Mouse (Mus musculus) lung, adult 2 months (tissue): ENCODE measurements around the gene Syce1. TPM values are rescaled to one million over a fixed set of nuclear protein-coding genes. Genes with fewer than 3 reads are reported as not detected.

Source experiments
- DNase-seq: peaks from one replicate; pipeline ENCODE4 v3.0.0; 2022
- H3K4me1 ChIP-seq: fragments of 200-500 bp; 2 replicates; pipeline ENCODE4 v1.6.1; 2011; ENCODE audit warnings: low read length; ENCODE audit not compliant: control insufficient read depth, insufficient read depth
- H3K4me3 ChIP-seq: fragments of 200-500 bp; replicated peaks from 2 replicates; pipeline ENCODE3; 2011; ENCODE audit warnings: low read depth, mild to moderate bottlenecking, control low read depth, low read length; ENCODE audit errors: extremely low read depth
- CTCF ChIP-seq: fragments of 200-500 bp; IDR thresholded peaks from 2 replicates; pipeline ENCODE4 v1.5.1; 2011; ENCODE audit warnings: mild to moderate bottlenecking, low read length, control low read depth; ENCODE audit not compliant: insufficient read depth
- POLR2A ChIP-seq: fragments of 200-500 bp; IDR thresholded peaks from 2 replicates; pipeline ENCODE4 v1.6.1; 2011; ENCODE audit warnings: low read depth, mild to moderate bottlenecking, control low read depth, low read length, borderline replicate concordance; ENCODE audit errors: extremely low read depth
- WGBS: fragments of 180-500 bp; shearing (Covaris S2); methylation state at CpG from one replicate; pipeline ENCODE4 v1.1.7; 2018; 5-methylcytosine and 5-hydroxymethylcytosine counted together
- polyA plus RNA-seq: library from polyadenylated mRNA; depleted of rRNA; stranded (reverse); fragments of >200 nt; gene quantifications from 2 replicates; pipeline ENCODE4 v1.2.3, GENCODE M21; 2012; rRNA removed

Syce1 gene
- polyA plus RNA-seq, 1 experiment: 0.45 TPM

GRCm38 (mm10) chr7:140748116-140748826 lies 39.4 kb downstream of the Syce1 start:
- Histone ChIP-seq H3K4me3 (no peak overlapping the region), H3K4me1 (no peaks in the 10 kb centered on the region)
- no peak for DNase-seq
- TF ChIP-seq CTCF (no peak), POLR2A (no peak)
- WGBS: 69% methylated on average over 6 of the region's 6 CpGs

GRCm38 (mm10) chr7:140747402-140747801 lies 40.2 kb downstream of the Syce1 start:
- H3K4me1 ChIP-seq: no peaks in the 10 kb centered on the region
- no peak for TF ChIP-seq CTCF
- DNase-seq: no peak
- 80% methylated on average over 3 of the region's 3 CpGs for WGBS
- H3K4me3 ChIP-seq: no peak overlapping the region

- no peak overlapping the region for H3K4me3 ChIP-seq
- no peak for DNase-seq
- TF ChIP-seq CTCF: no peak
- no peak for TF ChIP-seq POLR2A
- no peaks in the 10 kb centered on the region for H3K4me1 ChIP-seq
- 64% methylated on average over 2 of the region's 2 CpGs for WGBS
Observed at GRCm38 (mm10) chr7:140733162-140733561, 54.5 kb downstream of the Syce1 start.

Other genes with a start within 250 kb of the Syce1 start
- gene Olfr538, start 220.0 kb downstream of the Syce1 start, polyA plus RNA-seq: not detected in 2 replicates
- gene Olfr46, start 186.6 kb downstream of the Syce1 start, polyA plus RNA-seq: not detected in 2 replicates
- not detected in 2 replicates for gene Olfr61, start 158.9 kb downstream of the Syce1 start, polyA plus RNA-seq
- not detected in 2 replicates for gene Olfr53, start 141.4 kb downstream of the Syce1 start, polyA plus RNA-seq
- not detected in 2 replicates for gene Olfr539, start 127.9 kb downstream of the Syce1 start, polyA plus RNA-seq
- gene Olfr45, start 105.9 kb downstream of the Syce1 start, polyA plus RNA-seq: not detected in 2 replicates
- gene Olfr541, start 90.6 kb downstream of the Syce1 start, polyA plus RNA-seq: not detected in 2 replicates
- gene Cyp2e1, start 24.1 kb downstream of the Syce1 start, polyA plus RNA-seq: 6.4 and 16.6 TPM in 2 replicates
- 0.06 and 0.19 TPM in 2 replicates for gene Zfp941, start 34.3 kb upstream of the Syce1 start, polyA plus RNA-seq
- 19.7 and 23.3 TPM in 2 replicates for gene Urah, start 47.2 kb upstream of the Syce1 start, polyA plus RNA-seq
- 45.0 and 76.2 TPM in 2 replicates for gene Scgb1c1, start 57.7 kb upstream of the Syce1 start, polyA plus RNA-seq
- 0.24 TPM in 1 of 2 replicates, not detected in the other for gene Odf3, start 60.0 kb upstream of the Syce1 start, polyA plus RNA-seq
- gene Gm45785, start 68.5 kb upstream of the Syce1 start, polyA plus RNA-seq: 2.2 TPM in 1 of 2 replicates, not detected in the other
- gene Ric8a, start 69.1 kb upstream of the Syce1 start, polyA plus RNA-seq: 112 and 138 TPM in 2 replicates
- gene Bet1l, start 69.7 kb upstream of the Syce1 start, polyA plus RNA-seq: 25.5 and 30.5 TPM in 2 replicates
- 48.8 and 70.4 TPM in 2 replicates for gene Psmd13, start 94.1 kb upstream of the Syce1 start, polyA plus RNA-seq
- 21.1 and 27.0 TPM in 2 replicates for gene Sirt3, start 94.5 kb upstream of the Syce1 start, polyA plus RNA-seq
- 46.7 and 104 TPM in 2 replicates for gene Cox8b, start 112.6 kb upstream of the Syce1 start, polyA plus RNA-seq
- gene Nlrp6, start 133.1 kb upstream of the Syce1 start, polyA plus RNA-seq: 0.07 and 0.31 TPM in 2 replicates
- 38.1 and 39.3 TPM in 2 replicates for gene Pgghg, start 153.5 kb upstream of the Syce1 start, polyA plus RNA-seq
- gene Ifitm5, start 162.4 kb upstream of the Syce1 start, polyA plus RNA-seq: 3.2 and 5.2 TPM in 2 replicates
- gene Gm45717, start 168.1 kb upstream of the Syce1 start, polyA plus RNA-seq: 0.63 TPM in 1 of 2 replicates, not detected in the other
- 1,180 and 1,190 TPM in 2 replicates for gene Ifitm2, start 168.1 kb upstream of the Syce1 start, polyA plus RNA-seq
- gene Ifitm1, start 179.4 kb upstream of the Syce1 start, polyA plus RNA-seq: 227 and 261 TPM in 2 replicates
- gene Ifitm3, start 222.9 kb upstream of the Syce1 start, polyA plus RNA-seq: 560 and 814 TPM in 2 replicates
- gene Ifitm6, start 230.1 kb upstream of the Syce1 start, polyA plus RNA-seq: 10.6 and 24.3 TPM in 2 replicates
- gene Gm17387, start 241.3 kb upstream of the Syce1 start, polyA plus RNA-seq: not detected in 2 replicates